Mouse (Mus musculus) kidney, embryonic 16.5 days (tissue): ENCODE results near the gene Ankrd53. TPM values are rescaled to one million over a fixed set of nuclear protein-coding genes. Genes with fewer than 3 reads are reported as not detected.
"Not testable (repeated sequence)": the region's sequence is repeated elsewhere in the genome, so short reads cannot be mapped to it uniquely, and the experiment has no call there.

ENCODE experiments used
- ATAC-seq: fragments of 200-750 bp; cut with Nextera tagmentation; 2 replicates; pipeline ENCODE4 v1.8.0; 2017; ENCODE audit warnings: moderate TSS enrichment; ENCODE audit not compliant: low FRiP score, low TSS enrichment
- H3K27ac ChIP-seq: fragments of 300-500 bp; sonication (generic); 2 replicates; pipeline ENCODE4 v1.5.1; 2014; ENCODE audit warnings: low read length
- H3K27me3 ChIP-seq: fragments of 300-500 bp; sonication (generic); 2 replicates; pipeline ENCODE4 v1.6.1; 2014; ENCODE audit warnings: low read length, control low read depth, mixed read lengths; ENCODE audit not compliant: insufficient read depth
- H3K36me3 ChIP-seq: fragments of 300-500 bp; sonication (generic); 2 replicates; pipeline ENCODE4 v1.6.1; 2014; ENCODE audit warnings: low read length, control low read depth, mixed read lengths; ENCODE audit not compliant: insufficient read depth
- H3K4me1 ChIP-seq: fragments of 300-500 bp; sonication (generic); 2 replicates; pipeline ENCODE4 v1.6.1; 2014; ENCODE audit warnings: low read length, control low read depth, mixed read lengths; ENCODE audit not compliant: insufficient read depth
- H3K4me2 ChIP-seq: fragments of 300-500 bp; sonication (generic); replicated peaks from 2 replicates; pipeline ENCODE4 v1.6.1; 2014; ENCODE audit warnings: low read depth, low read length
- H3K4me3 ChIP-seq: fragments of 300-500 bp; sonication (generic); 2 replicates; pipeline ENCODE4 v1.5.1; 2014; ENCODE audit warnings: mild to moderate bottlenecking, low read length
- H3K9ac ChIP-seq: fragments of 300-500 bp; sonication (generic); replicated peaks from 2 replicates; pipeline ENCODE4 v1.6.1; 2014; ENCODE audit warnings: low read length
- H3K9me3 ChIP-seq: fragments of 300-500 bp; sonication (generic); 2 replicates; pipeline ENCODE4 v1.6.1; 2016; ENCODE audit warnings: low read length, control low read depth
- WGBS: fragments of 180-500 bp; shearing (Covaris S2); extraction: QIAGEN DNeasy Blood & Tissue Kit; methylation state at CpG from one replicate; pipeline ENCODE4 v1.1.7; 2014; 5-methylcytosine and 5-hydroxymethylcytosine counted together
- polyA plus RNA-seq: library from polyadenylated mRNA; unstranded; fragments of >200 nt; fragmentation: Nextera tagmentation; extraction: Ambion mirVana; gene quantifications from 2 replicates; pipeline ENCODE4 v1.2.1, GENCODE M21; 2015

Gene Ankrd53
- polyA plus RNA-seq, 1 experiment from 2014 or later = 0.19 TPM

DNA sequence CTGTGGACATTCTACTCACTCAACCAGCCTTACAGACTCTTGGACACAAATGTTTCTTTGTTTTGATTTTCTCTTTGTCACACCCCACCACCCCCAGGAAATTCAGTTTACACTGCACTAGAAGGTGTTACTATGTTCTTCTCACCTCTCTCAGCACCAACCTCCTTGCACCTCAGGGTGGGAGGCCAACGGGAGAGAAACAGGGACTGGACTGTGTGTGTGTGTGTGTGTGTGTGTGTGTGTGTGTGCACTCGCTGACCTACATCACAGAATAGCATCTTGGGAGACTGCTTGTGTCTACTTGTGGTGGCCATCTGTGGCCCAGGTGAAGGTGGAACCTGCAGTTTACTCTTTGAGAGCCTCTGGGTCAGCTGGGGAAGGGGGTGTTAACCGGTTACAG is 24.0 kb downstream of the Ankrd53 start:
- no peaks in the 10 kb centered on the region for H3K9me3 ChIP-seq
- no peak overlapping the region for H3K27ac ChIP-seq
- 73% methylated on average over 3 of the region's 3 CpGs for WGBS
- H3K27me3 ChIP-seq = no peaks in the 10 kb centered on the region
- H3K4me1 ChIP-seq = peaks cover 10% of the 10 kb centered on the region
- H3K4me2 ChIP-seq = no peak overlapping the region
- no peak overlapping the region for H3K9ac ChIP-seq
- no peak for ATAC-seq
- no peak overlapping the region for H3K4me3 ChIP-seq
- no peaks in the 10 kb centered on the region for H3K36me3 ChIP-seq

DNA sequence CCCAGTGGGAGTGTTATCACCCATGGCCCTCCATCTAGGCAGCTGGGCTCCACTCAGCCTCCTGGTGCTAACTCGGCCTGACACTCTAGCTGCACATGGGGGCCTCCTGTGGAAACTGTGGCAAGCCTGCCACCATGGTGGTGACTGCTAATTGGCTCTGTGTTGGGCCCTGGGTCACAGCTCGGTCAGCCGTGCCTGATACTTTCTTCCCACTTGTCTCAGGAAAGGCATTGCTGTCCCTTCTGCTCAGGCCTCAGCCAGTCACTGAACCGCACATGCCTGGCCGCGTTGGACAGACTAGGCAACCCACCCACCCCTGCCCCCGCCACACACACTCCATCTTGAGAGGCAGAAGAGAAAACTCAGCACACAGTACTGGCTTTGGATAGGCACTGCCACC is 26.1 kb downstream of the Ankrd53 start:
- no peaks in the 10 kb centered on the region for H3K36me3 ChIP-seq
- WGBS = 37% methylated on average over 7 of the region's 7 CpGs
- peaks cover 10% of the 10 kb centered on the region for H3K4me1 ChIP-seq
- H3K9me3 ChIP-seq = no peaks in the 10 kb centered on the region
- no peak overlapping the region for H3K9ac ChIP-seq
- H3K27ac ChIP-seq = 0 out of 2 replicates have a peak overlapping the region, but pooled peaks have one; percentile 0
- no peak overlapping the region for H3K4me2 ChIP-seq
- H3K4me3 ChIP-seq = no peak overlapping the region
- H3K27me3 ChIP-seq = no peaks in the 10 kb centered on the region
- ATAC-seq = peak; percentile 83

DNA sequence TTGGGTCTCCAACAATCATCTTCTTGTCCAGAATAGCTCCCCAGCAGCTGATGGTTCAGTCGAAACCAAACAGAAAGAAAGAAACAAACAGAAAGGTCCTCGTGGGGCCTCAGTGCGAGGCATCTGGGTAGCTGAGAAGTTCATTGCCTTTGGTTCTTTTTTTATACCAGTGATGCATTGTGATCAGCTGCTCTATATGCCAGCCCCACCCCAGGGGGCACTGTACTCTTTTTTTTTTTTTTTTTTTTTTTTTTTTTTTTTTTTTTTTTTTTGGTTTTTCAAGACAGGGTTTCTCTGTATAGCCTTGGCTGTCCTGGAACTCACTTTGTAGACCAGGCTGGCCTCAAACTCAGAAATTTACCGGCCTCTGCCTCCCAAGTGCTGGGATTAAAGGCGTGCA is 28.1 kb downstream of the Ankrd53 start:
- ATAC-seq, H3K4me3 ChIP-seq, H3K27me3 ChIP-seq, H3K4me2 ChIP-seq, H3K9me3 ChIP-seq, H3K9ac ChIP-seq, H3K36me3 ChIP-seq, H3K27ac ChIP-seq: not testable (repeated sequence)
- peaks cover 14% of the 10 kb centered on the region for H3K4me1 ChIP-seq
- WGBS = 86% methylated on average over 5 of the region's 5 CpGs

DNA sequence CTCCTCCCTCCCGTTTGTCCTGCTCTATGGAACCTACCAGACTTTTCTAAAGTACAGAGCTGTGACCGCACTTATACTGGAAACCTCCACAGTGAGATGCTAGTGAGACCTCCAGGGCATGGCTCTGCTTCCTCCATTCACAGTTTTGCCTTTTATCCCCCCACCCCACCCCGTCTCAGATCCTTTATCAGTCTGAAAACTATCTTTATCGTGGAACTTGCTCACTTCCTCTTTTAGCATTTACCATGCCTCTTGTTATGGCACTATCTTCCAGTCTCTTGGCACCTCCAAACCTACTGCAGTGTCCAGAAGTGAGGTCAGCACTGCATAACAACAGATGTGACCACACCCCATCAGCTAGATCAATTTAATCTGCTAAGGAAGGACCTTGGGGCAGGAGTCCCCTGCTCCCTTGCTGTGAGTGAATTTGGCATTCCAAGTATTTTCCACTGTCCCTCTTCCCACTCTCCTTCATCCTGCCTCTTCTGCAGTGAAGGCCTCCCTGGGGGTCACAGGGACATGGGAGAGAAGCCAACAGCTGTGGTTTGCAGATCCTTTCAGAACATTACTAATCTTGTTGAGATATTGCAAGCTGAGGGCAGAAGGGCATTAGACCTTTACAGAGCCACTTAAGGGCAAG is 28.9 kb downstream of the Ankrd53 start:
- Histone ChIP-seq H3K4me1 (peaks cover 14% of the 10 kb centered on the region), H3K9me3 (no peaks in the 10 kb centered on the region), H3K4me3 (no peak overlapping the region), H3K4me2 (no peak overlapping the region), H3K27me3 (no peaks in the 10 kb centered on the region), H3K27ac (no peak overlapping the region), H3K9ac (no peak overlapping the region), H3K36me3 (no peaks in the 10 kb centered on the region)
- ATAC-seq = no peak
- 79% methylated on average over 4 of the region's 4 CpGs for WGBS

DNA sequence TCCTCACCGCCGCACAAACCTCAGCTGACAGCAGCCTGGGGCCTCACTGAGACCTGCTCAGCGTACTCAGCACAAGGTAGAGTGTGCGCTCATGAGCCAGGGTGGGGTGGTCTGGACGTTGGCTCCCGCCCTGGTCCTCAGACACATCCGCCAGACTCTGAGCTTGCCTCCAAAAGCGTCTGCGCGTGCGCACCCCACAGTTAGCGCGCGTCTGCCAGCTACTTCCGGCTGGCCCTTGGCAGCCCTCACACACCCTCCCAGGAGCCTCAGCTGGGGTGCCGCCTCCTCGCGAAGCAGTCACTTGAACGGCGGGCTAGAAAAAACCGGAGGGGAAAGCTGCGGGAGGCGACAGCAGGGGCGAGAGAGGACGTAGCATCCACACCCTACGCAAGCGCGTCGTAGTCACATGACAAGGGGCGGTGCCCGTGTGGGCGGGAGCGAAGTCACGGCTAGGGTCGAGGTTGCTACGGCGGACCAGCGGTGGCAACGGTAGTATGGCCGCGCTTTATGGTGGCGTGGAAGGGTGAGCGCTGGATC is 32.4 kb downstream of the Ankrd53 start, which contains the start of gene Nagk:
Nagk (plus strand) TSS at position 223 of the 537 bp plus-strand sequence.
- Histone ChIP-seq H3K27ac (peak within 1 kb of the TSS; percentile 97), H3K4me3 (peak within 1 kb of the TSS; percentile 53), H3K27me3 (no peaks in the 10 kb centered on the region), H3K4me1 (peaks cover 7% of the 10 kb centered on the region; the same call in 1 of the 2 replicates), H3K9me3 (no peaks in the 10 kb centered on the region), H3K4me2 (peak within 1 kb of the TSS; percentile 88), H3K36me3 (peaks cover 7% of the 10 kb centered on the region), H3K9ac (peak within 1 kb of the TSS; percentile 68)
- under 1% methylated on average over 43 of the region's 43 CpGs for WGBS
- ATAC-seq = peak; percentile 96

DNA sequence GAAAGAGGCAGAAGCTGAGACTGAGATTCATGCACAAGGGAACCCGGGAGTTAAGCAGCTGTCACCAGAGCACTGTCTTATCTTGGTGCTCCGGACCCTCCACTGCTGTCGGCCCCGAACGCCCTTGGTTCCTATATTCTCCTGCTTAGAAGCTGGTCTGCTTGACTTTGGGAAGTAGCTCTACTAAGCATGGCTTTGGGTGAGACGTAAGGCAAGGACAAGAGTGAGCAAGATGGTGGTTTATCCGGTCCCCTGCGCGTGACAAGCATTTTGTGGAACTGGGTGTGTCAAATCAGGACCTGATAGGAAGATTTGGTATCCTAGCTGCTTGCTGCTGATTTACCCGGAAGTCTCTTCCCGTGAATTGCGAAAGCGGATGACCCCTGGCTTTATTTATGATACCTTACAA is 33.1 kb downstream of the Ankrd53 start:
- 6% methylated on average over 13 of the region's 13 CpGs for WGBS
- peak overlapping the region; percentile 68 for H3K9ac ChIP-seq
- no peaks in the 10 kb centered on the region for H3K27me3 ChIP-seq
- H3K4me3 ChIP-seq = peak overlapping the region; percentile 53
- H3K27ac ChIP-seq = peak overlapping the region; percentile 97
- peaks cover 12% of the 10 kb centered on the region for H3K36me3 ChIP-seq
- H3K4me1 ChIP-seq = peaks cover 7% of the 10 kb centered on the region; the same call in 1 of the 2 replicates
- H3K4me2 ChIP-seq = peak overlapping the region; percentile 88
- H3K9me3 ChIP-seq = no peaks in the 10 kb centered on the region
- no peak; the same call in 1 of the 2 replicates for ATAC-seq

DNA sequence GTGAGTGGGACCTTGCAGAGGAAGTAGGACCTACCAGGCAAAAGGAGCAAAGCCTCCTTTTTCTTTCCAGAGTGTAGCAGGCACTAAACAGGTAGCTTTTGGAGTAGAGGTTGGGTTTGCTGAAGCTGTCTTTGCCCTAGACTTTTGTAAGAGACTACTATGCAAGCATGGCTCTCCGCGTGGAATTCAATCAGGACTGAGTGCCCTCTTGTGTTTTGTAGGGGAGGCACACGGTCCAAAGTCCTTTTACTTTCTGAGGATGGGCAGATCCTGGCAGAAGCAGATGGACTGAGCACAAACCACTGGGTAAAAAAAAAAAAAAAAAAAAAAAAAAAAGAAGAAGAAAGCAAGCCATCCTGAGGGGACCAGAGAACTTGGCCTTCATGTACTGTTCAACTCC is 34.2 kb downstream of the Ankrd53 start:
- H3K4me3 ChIP-seq = no peak overlapping the region
- no peak overlapping the region for H3K9ac ChIP-seq
- 62% methylated on average over 3 of the region's 3 CpGs for WGBS
- no peaks in the 10 kb centered on the region for H3K27me3 ChIP-seq
- H3K27ac ChIP-seq = no peak overlapping the region
- peaks cover 7% of the 10 kb centered on the region; the same call in 1 of the 2 replicates for H3K4me1 ChIP-seq
- peaks cover 17% of the 10 kb centered on the region for H3K36me3 ChIP-seq
- ATAC-seq = no peak
- H3K9me3 ChIP-seq = no peaks in the 10 kb centered on the region
- no peak overlapping the region for H3K4me2 ChIP-seq

DNA sequence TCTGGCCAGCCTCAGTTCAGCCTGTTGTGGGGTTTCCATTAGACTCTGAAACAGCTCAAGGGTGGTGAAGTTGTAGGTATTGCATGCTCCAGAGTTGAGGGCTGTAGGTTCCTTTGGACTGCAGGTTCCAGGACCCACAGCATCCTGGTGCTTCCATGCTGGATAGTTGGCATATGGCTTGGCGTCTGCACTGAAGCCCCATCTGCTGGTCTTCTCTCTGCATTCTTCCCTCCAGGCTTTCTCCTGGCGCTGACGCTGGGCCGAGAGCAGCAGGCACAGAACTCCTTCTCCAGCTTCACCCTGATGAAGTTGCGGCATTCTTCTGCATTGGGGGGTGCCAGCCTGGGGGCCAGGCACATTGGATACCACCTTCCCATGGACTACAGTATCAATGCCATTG is 39.6 kb downstream of the Ankrd53 start:
- 94% methylated on average over 5 of the region's 5 CpGs for WGBS
- Histone ChIP-seq H3K36me3 (peaks cover 37% of the 10 kb centered on the region), H3K9me3 (no peaks in the 10 kb centered on the region), H3K9ac (no peak overlapping the region), H3K27ac (no peak overlapping the region), H3K27me3 (no peaks in the 10 kb centered on the region), H3K4me1 (no peaks in the 10 kb centered on the region), H3K4me2 (no peak overlapping the region), H3K4me3 (no peak overlapping the region)
- no peak for ATAC-seq

DNA sequence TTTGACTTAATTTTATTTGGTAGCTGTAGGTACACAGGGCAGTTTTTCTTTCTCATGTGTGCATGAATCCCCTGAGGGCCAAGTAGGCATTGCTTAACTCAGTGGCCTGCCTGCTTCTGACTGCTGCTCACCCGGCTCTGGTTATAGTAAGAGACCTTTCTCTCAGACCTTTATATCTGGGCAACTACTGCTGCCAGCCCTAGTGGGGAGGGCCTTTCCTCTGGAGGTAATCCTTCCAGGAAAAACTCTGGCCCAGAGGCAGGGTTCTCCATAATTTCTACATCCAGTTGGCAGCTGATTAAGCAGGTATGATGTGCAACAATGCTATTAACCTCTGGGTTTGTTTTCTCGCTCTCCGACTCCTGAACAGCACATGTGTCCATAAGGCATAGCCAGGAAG is 40.4 kb downstream of the Ankrd53 start:
- Histone ChIP-seq H3K4me3 (no peak overlapping the region), H3K9me3 (no peaks in the 10 kb centered on the region), H3K27me3 (no peaks in the 10 kb centered on the region), H3K9ac (no peak overlapping the region), H3K27ac (no peak overlapping the region), H3K4me2 (no peak overlapping the region), H3K36me3 (peaks cover 42% of the 10 kb centered on the region), H3K4me1 (no peaks in the 10 kb centered on the region)
- no peak for ATAC-seq
- WGBS = 90% methylated on average over 3 of the region's 3 CpGs

DNA sequence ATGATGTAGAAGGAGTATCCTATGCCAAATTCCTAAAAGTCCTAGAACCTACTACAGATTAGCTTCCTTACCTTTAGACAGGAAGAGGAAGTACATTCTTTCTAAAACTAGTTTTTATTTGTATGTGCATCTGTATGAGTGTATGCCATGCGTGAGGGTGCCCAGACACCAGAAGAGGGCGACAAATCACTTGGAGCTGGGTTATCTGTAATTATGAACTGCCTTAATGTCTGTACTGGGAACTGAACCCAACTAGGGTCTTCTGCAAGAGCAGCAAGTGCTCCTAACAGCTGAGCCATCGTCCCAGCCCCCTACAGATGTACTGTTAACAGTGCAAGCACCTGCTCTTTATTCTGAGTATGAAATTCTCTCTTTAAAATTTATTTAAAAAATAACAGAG is 53.4 kb downstream of the Ankrd53 start:
- H3K4me1 ChIP-seq = no peaks in the 10 kb centered on the region
- H3K4me2 ChIP-seq = no peak overlapping the region
- H3K9me3 ChIP-seq = peaks cover 7% of the 10 kb centered on the region; the same call in 1 of the 2 replicates
- peaks cover 29% of the 10 kb centered on the region for H3K36me3 ChIP-seq
- H3K4me3 ChIP-seq = no peak overlapping the region
- ATAC-seq = no peak
- H3K9ac ChIP-seq = no peak overlapping the region
- 93% methylated on average over 3 of the region's 3 CpGs for WGBS
- H3K27ac ChIP-seq = no peak overlapping the region
- H3K27me3 ChIP-seq = no peaks in the 10 kb centered on the region
